In the genomic region with DNA sequence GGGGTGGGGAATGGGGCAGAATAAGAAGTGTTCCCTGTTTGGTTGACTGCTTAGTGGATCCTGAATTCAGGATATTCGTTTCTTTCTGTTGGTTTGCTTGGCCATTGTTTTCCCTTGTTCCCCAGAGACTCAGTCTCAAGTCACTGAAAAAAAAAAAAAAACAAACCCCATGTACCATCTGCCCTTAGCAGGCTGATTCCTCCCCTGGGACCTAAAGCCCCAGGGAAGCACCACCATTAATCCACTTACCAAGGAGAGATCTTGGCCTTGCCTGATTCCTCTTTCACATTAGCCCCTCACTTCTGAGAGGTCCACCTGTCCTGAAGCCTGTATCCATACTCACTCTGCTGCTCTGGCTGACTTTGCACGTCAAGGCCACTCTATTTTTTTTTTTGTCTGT, we compare ENCODE assay signal across 16 mouse cellular contexts.
"Had no signal": no experiment of that assay in that cellular context is flagged by ENCODE, and none has a peak within 500 bp of the region (broad histone marks: within the 10 kb centered on the region; RNA-seq: fewer than 3 reads in every experiment).

No protein-coding gene starts in this region.

- H3K27me3 ChIP-seq: liver, embryonic 15.5 days; lung, embryonic 15.5 days; megakaryocyte, embryonic 14.5 days; midbrain, embryonic 13.5 days; midbrain, embryonic 15.5 days; neural tube, embryonic 12.5 days had no signal

- H3K9me3 ChIP-seq: liver, embryonic 15.5 days; lung, embryonic 15.5 days; midbrain, embryonic 13.5 days; midbrain, embryonic 15.5 days; neural tube, embryonic 12.5 days had no signal

- H3K4me1 ChIP-seq: liver, embryonic 15.5 days; lung, embryonic 15.5 days; megakaryocyte, embryonic 14.5 days; midbrain, embryonic 15.5 days; neural tube, embryonic 12.5 days had no signal

- H3K4me3 ChIP-seq: liver, embryonic 15.5 days; lung, embryonic 15.5 days; megakaryocyte, embryonic 14.5 days; midbrain, embryonic 13.5 days; midbrain, embryonic 15.5 days; neural tube, embryonic 12.5 days had no signal

- ATAC-seq: liver, postnatal 0 days; lung, postnatal 0 days; midbrain, embryonic 13.5 days; midbrain, embryonic 15.5 days had no signal

- H3K4me2 ChIP-seq: liver, embryonic 15.5 days; lung, embryonic 15.5 days; midbrain, embryonic 11.5 days; midbrain, embryonic 13.5 days; midbrain, embryonic 15.5 days; neural tube, embryonic 12.5 days had no signal

- H3K9ac ChIP-seq: liver, embryonic 15.5 days; liver, postnatal 0 days; lung, embryonic 15.5 days; midbrain, embryonic 13.5 days; midbrain, embryonic 15.5 days; neural tube, embryonic 12.5 days had no signal

- DNase-seq: liver, postnatal 0 days; lung, adult 2 months; lung, postnatal 14 days; lung, postnatal 36 days; right cerebral cortex, postnatal 14 days; thymus, adult 18-20 months; thymus, postnatal 14 days; thymus, postnatal 36 days had no signal

- H3K27ac ChIP-seq: liver, embryonic 15.5 days; lung, embryonic 15.5 days; midbrain, embryonic 13.5 days; midbrain, embryonic 15.5 days; neural tube, embryonic 12.5 days had no signal

- H3K36me3 ChIP-seq: liver, embryonic 15.5 days; lung, embryonic 15.5 days; midbrain, embryonic 13.5 days; midbrain, embryonic 15.5 days; neural tube, embryonic 12.5 days had no signal
